Mouse (Mus musculus) liver, adult 2 months (tissue): ENCODE results near the gene Mtap.

ENCODE experiments used
- CTCF ChIP-seq: fragments of 200-500 bp; IDR thresholded peaks from 2 replicates; pipeline ENCODE4 v1.5.1; 2011; ENCODE audit warnings: low read depth, low read length, control low read depth
- POLR2A ChIP-seq: fragments of 200-500 bp; IDR thresholded peaks from 2 replicates; pipeline ENCODE4 v1.6.1; 2011; ENCODE audit warnings: low read length, control low read depth; ENCODE audit not compliant: insufficient read depth; ENCODE audit errors: extremely low read depth

DNA sequence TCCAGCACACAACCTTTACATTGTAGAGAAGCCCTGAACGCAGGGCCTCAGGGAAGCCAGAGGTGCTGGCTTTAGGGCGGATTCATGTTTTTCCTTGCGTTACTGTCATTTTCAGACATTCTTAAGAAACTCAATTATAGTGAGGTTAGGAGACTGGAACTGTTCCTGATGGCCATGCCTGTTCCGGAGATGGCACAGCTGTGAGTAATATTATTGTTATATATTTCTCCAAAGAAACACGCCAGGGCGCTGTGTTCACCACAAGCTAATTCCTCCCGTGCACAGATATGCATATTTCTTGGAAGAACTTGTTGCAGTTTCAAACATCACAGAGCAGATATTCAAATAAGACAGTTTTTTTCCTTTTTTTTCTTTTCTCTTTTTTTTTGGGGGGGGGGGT, 47.8 kb upstream of the Mtap start:
- TF ChIP-seq CTCF (no peak), POLR2A (no peak)
